13 mouse cellular contexts compared by ENCODE assay signal in genomic region chr12:105174318-105174717, GRCm38 (mm10). TPM values are rescaled to one million over a fixed set of nuclear protein-coding genes. Genes with fewer than 3 reads are reported as not detected.
DNase-seq lines count a peak whose midpoint lies in the region; ATAC-seq and TF ChIP-seq lines count a peak whose summit lies in the region.
"Not testable (repeated sequence)": the region's sequence is repeated elsewhere in the genome, so short reads cannot be mapped to it uniquely, and the experiment has no call there.
"Had no signal": no experiment of that assay in that cellular context is flagged by ENCODE, and none has a peak within 500 bp of the region (broad histone marks: within the 10 kb centered on the region; RNA-seq: fewer than 3 reads in every experiment).

No protein-coding gene starts in this region.

- WGBS in liver, adult 2 months, result 20% methylated on average over 2 of the region's 2 CpGs
- 18% methylated on average over 2 of the region's 2 CpGs for WGBS in stomach, postnatal 0 days

- H3K9me3 ChIP-seq in stomach, postnatal 0 days (ENCODE audit: control insufficient read depth, low read length), result not testable (repeated sequence)

- not testable (repeated sequence) for H3K4me2 ChIP-seq in stomach, postnatal 0 days (replicated peaks; ENCODE audit: low read depth)

- TF ChIP-seq EP300 in stomach, postnatal 0 days (optimal IDR thresholded peaks at IDR 0.05), result not testable (repeated sequence)

- intact Hi-C loops in heart, postnatal 10 days (cut with DNase I), result not testable (repeated sequence)

- H3K27me3 ChIP-seq in liver, adult 2 months (ENCODE audit: control insufficient read depth, insufficient read depth, low read length); stomach, postnatal 0 days (ENCODE audit: control insufficient read depth, insufficient read depth, low read length): not testable (repeated sequence)

- H3K79me2 ChIP-seq in liver, adult 2 months (ENCODE audit: control insufficient read depth, insufficient read depth, low read length), result not testable (repeated sequence)

- TF ChIP-seq POLR2A in liver, adult 2 months (IDR thresholded peaks at IDR 0.05; ENCODE audit: extremely low read depth, insufficient read depth, low read length), result not testable (repeated sequence)

- not testable (repeated sequence) for H3K36me3 ChIP-seq in liver, adult 2 months (ENCODE audit: control insufficient read depth, insufficient read depth, low read length); stomach, postnatal 0 days (ENCODE audit: control insufficient read depth, insufficient read depth, low read length)

- not testable (repeated sequence) for H3K27ac ChIP-seq in liver, adult 2 months (replicated peaks; ENCODE audit: insufficient read depth, low read depth, low read length); stomach, postnatal 0 days (replicated peaks)

- peak; percentile 65 for ATAC-seq in erythroid progenitor cell, adult 5-6 weeks (replicated peaks; ENCODE audit: low FRiP score, poor library complexity, severe bottlenecking)
- ATAC-seq in stomach, postnatal 0 days (ENCODE audit: low FRiP score, low TSS enrichment), result not testable (repeated sequence)

- peak; percentile 86 for DNase-seq in adrenal gland, postnatal 36 days
- DNase-seq in heart, postnatal 10 days, result peak; percentile 36 to 60
- peak; percentile 35 to 83 for DNase-seq in kidney, postnatal 36 days
- DNase-seq in liver, adult 2 months (ENCODE audit: extremely low read depth, low read depth, low spot score), result not testable (repeated sequence)
- DNase-seq in natural killer cell, adult 2 months (ENCODE audit: low spot score in 2 of 2), result peak; percentile 11 to 22
- peak; percentile 25 for DNase-seq in stomach, postnatal 0 days (ENCODE audit: low spot score)

- not testable (repeated sequence) for H3K4me3 ChIP-seq in liver, adult 2 months (ENCODE audit: insufficient read depth, low read depth, low read length); stomach, postnatal 0 days (ENCODE audit: low read depth, low read length)

- H3K4me1 ChIP-seq in liver, adult 2 months (ENCODE audit: control insufficient read depth, insufficient read depth, low read length); stomach, postnatal 0 days (replicated peaks; ENCODE audit: control insufficient read depth, insufficient read depth): not testable (repeated sequence)

- TF ChIP-seq CTCF in liver, adult 2 months (IDR thresholded peaks at IDR 0.05; ENCODE audit: low read depth, low read length), result peak; percentile 23; the same call in 1 of the 2 replicates
- TF ChIP-seq CTCF in stomach, postnatal 0 days (IDR thresholded peaks at IDR 0.05; ENCODE audit: low read depth), result peak; percentile 58

- not testable (repeated sequence) for H3K9ac ChIP-seq in liver, adult 2 months (ENCODE audit: low read depth, low read length); stomach, postnatal 0 days (ENCODE audit: low read length)

RNA-seq across cellular contexts. Expression of gene Tcl1b5, which starts 1.8 kb away (rescaled TPM):
- not detected for total RNA-seq in adrenal gland, postnatal 36 days (2021)
- not detected in 2 replicates for total RNA-seq in erythroid progenitor cell, adult 5-6 weeks (2015; ENCODE audit: low replicate concordance)
- not detected in 2 replicates for total RNA-seq in erythroid progenitor cell, adult 5-6 weeks (2017; ENCODE audit: low replicate concordance)
- total RNA-seq in heart, postnatal 10 days (2021), result not detected
- total RNA-seq in liver, adult 2 months (2014; rRNA removed), result not detected in 2 replicates
- not detected in 2 replicates for polyA plus RNA-seq in liver, adult 2 months (2012; rRNA removed)
- not detected in 2 replicates for polyA plus RNA-seq in stomach, postnatal 0 days (2015; fragmentation: Nextera tagmentation; extraction: Ambion mirVana)
- polyA plus RNA-seq: forebrain, embryonic 10.5 days; heart, embryonic 15.5 days; large intestine, adult 2 months; macrophage; neural tube, embryonic 12.5 days; stomach, embryonic 16.5 days had no signal

RNA-seq across cellular contexts. Expression of gene Tcl1b1, which starts 14.8 kb away (rescaled TPM):
- total RNA-seq in adrenal gland, postnatal 36 days (2021), result not detected
- total RNA-seq in erythroid progenitor cell, adult 5-6 weeks (2015; ENCODE audit: low replicate concordance), result not detected in 2 replicates
- not detected in 2 replicates for total RNA-seq in erythroid progenitor cell, adult 5-6 weeks (2017; ENCODE audit: low replicate concordance)
- total RNA-seq in heart, postnatal 10 days (2021), result not detected
- total RNA-seq in liver, adult 2 months (2014; rRNA removed), result not detected in 2 replicates
- not detected in 2 replicates for polyA plus RNA-seq in liver, adult 2 months (2012; rRNA removed)
- polyA plus RNA-seq in stomach, postnatal 0 days (2015; fragmentation: Nextera tagmentation; extraction: Ambion mirVana), result not detected in 2 replicates
- polyA plus RNA-seq: forebrain, embryonic 10.5 days; heart, embryonic 15.5 days; large intestine, adult 2 months; macrophage; neural tube, embryonic 12.5 days; stomach, embryonic 16.5 days had no signal

RNA-seq across cellular contexts. Expression of gene Tcl1b3, which starts 16.5 kb away (rescaled TPM):
- total RNA-seq in adrenal gland, postnatal 36 days (2021), result not detected
- not detected in 2 replicates for total RNA-seq in erythroid progenitor cell, adult 5-6 weeks (2015; ENCODE audit: low replicate concordance)
- total RNA-seq in erythroid progenitor cell, adult 5-6 weeks (2017; ENCODE audit: low replicate concordance), result not detected in 2 replicates
- total RNA-seq in heart, postnatal 10 days (2021), result not detected
- total RNA-seq in liver, adult 2 months (2014; rRNA removed), result not detected in 2 replicates
- not detected in 2 replicates for polyA plus RNA-seq in liver, adult 2 months (2012; rRNA removed)
- polyA plus RNA-seq in stomach, postnatal 0 days (2015; fragmentation: Nextera tagmentation; extraction: Ambion mirVana), result not detected in 2 replicates
- polyA plus RNA-seq: forebrain, embryonic 10.5 days; heart, embryonic 15.5 days; large intestine, adult 2 months; macrophage; neural tube, embryonic 12.5 days; stomach, embryonic 16.5 days had no signal

RNA-seq across cellular contexts. Expression of gene Tcl1b4, which starts 27.4 kb away (rescaled TPM):
- not detected for total RNA-seq in adrenal gland, postnatal 36 days (2021)
- total RNA-seq in erythroid progenitor cell, adult 5-6 weeks (2015; ENCODE audit: low replicate concordance), result not detected in 2 replicates
- total RNA-seq in erythroid progenitor cell, adult 5-6 weeks (2017; ENCODE audit: low replicate concordance), result not detected in 2 replicates
- not detected for total RNA-seq in heart, postnatal 10 days (2021)
- total RNA-seq in liver, adult 2 months (2014; rRNA removed), result not detected in 2 replicates
- not detected in 2 replicates for polyA plus RNA-seq in liver, adult 2 months (2012; rRNA removed)
- polyA plus RNA-seq in stomach, postnatal 0 days (2015; fragmentation: Nextera tagmentation; extraction: Ambion mirVana), result not detected in 2 replicates
- polyA plus RNA-seq: forebrain, embryonic 10.5 days; heart, embryonic 15.5 days; large intestine, adult 2 months; macrophage; neural tube, embryonic 12.5 days; stomach, embryonic 16.5 days had no signal

RNA-seq across cellular contexts. Expression of gene Tcl1b2, which starts 28.5 kb away (rescaled TPM):
- total RNA-seq in adrenal gland, postnatal 36 days (2021), result not detected
- not detected in 2 replicates for total RNA-seq in erythroid progenitor cell, adult 5-6 weeks (2015; ENCODE audit: low replicate concordance)
- total RNA-seq in erythroid progenitor cell, adult 5-6 weeks (2017; ENCODE audit: low replicate concordance), result 0.51 and 4.5 TPM in 2 replicates
- not detected for total RNA-seq in heart, postnatal 10 days (2021)
- total RNA-seq in liver, adult 2 months (2014; rRNA removed), result not detected in 2 replicates
- not detected in 2 replicates for polyA plus RNA-seq in liver, adult 2 months (2012; rRNA removed)
- not detected in 2 replicates for polyA plus RNA-seq in stomach, postnatal 0 days (2015; fragmentation: Nextera tagmentation; extraction: Ambion mirVana)
- polyA plus RNA-seq: forebrain, embryonic 10.5 days; heart, embryonic 15.5 days; large intestine, adult 2 months; macrophage; neural tube, embryonic 12.5 days; stomach, embryonic 16.5 days had no signal
